Comparison of ENCODE assay signal across 9 mouse cellular contexts in the genomic region with DNA sequence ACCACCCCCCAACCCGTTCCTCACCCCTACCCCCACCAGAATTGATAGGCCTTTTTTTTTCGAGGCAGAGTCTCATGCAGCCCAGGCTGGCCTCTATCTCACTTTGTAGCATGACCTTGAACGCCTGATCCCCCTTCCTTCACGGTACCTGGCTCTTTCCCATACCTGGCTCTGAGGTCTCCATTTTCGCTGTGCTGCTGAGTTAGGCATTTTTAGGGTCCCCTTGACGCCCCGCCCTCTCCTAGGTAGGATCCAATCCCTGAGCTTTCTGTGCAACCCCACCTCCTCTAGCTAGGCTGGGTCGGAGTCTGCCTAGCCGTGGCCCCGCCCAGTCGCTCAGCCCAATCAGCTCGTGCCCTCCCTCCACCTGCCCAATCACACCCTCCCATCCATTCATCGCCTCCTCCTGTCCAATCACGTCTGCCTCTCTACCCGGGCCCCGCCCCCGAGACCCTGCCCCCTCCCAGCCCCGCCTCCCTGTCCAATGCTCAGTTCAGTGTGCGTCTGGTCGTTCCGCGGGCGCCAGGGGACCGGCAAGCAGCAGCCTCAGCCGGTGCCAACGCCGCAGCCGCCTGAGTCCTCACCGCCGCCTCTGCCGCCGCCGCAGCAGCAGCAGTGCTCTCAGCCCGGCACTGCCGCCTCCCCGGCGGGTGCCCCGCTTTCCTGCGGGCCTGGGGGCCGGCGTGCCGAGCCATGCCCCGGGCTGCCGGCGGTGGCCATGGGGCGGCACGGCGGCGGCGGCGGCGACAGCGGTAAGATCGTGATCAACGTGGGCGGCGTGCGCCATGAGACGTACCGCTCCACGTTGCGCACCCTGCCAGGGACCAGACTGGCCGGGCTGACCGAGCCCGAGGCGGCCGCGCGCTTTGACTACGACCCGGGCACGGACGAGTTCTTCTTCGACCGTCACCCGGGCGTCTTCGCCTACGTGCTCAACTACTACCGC. TPM values are rescaled to one million over a fixed set of nuclear protein-coding genes. Genes with fewer than 3 reads are reported as not detected.
A peak's percentile ranks its signal among the peaks of the same experiment; 100 is the strongest.
DNase-seq lines count a peak whose midpoint lies in the region; ATAC-seq lines count a peak whose summit lies in the region.
"Had no signal": no experiment of that assay in that cellular context is flagged by ENCODE, and none has a peak within 500 bp of the region (broad histone marks: within the 10 kb centered on the region; RNA-seq: fewer than 3 reads in every experiment).

Kcnc3 (plus strand) TSS at position 263 of the 946 bp plus-strand sequence.

- H3K4me3 ChIP-seq in forebrain, embryonic 12.5 days (replicated peaks), result peak within 1 kb of the TSS; percentile 67
- H3K4me3 ChIP-seq in heart, embryonic 16.5 days (ENCODE audit: low read length), result peak within 1 kb of the TSS; percentile 57
- peak within 1 kb of the TSS; percentile 57 for H3K4me3 ChIP-seq in liver, embryonic 12.5 days

- peaks cover 72% of the 10 kb centered on the region for H3K4me1 ChIP-seq in forebrain, embryonic 12.5 days
- peaks cover 12% of the 10 kb centered on the region for H3K4me1 ChIP-seq in heart, embryonic 16.5 days (ENCODE audit: control insufficient read depth, insufficient read depth, low read length)
- H3K4me1 ChIP-seq in liver, embryonic 12.5 days, result peaks cover 29% of the 10 kb centered on the region

- H3K9me3 ChIP-seq in forebrain, embryonic 12.5 days, result no peaks in the 10 kb centered on the region
- no peaks in the 10 kb centered on the region for H3K9me3 ChIP-seq in heart, embryonic 16.5 days (replicated peaks; ENCODE audit: control insufficient read depth, low read length)
- no peaks in the 10 kb centered on the region for H3K9me3 ChIP-seq in liver, embryonic 12.5 days (replicated peaks)

- H3K9ac ChIP-seq in forebrain, embryonic 12.5 days, result peak within 1 kb of the TSS; percentile 72
- peak within 1 kb of the TSS; percentile 55 for H3K9ac ChIP-seq in heart, embryonic 16.5 days (ENCODE audit: low read length)
- H3K9ac ChIP-seq in liver, embryonic 12.5 days, result peak within 1 kb of the TSS; percentile 44

- ATAC-seq in cerebellum, adult (ENCODE audit: insufficient number of reproducible peaks, low FRiP score, low TSS enrichment), result peak; percentile 54
- peak; percentile 92 for ATAC-seq in forebrain, embryonic 12.5 days (ENCODE audit: low FRiP score)
- ATAC-seq in heart, embryonic 16.5 days (replicated peaks; ENCODE audit: extremely low read depth, insufficient read depth, low FRiP score), result peak; percentile 89
- ATAC-seq in liver, embryonic 12.5 days, result peak; percentile 86

- H3K36me3 ChIP-seq in forebrain, embryonic 12.5 days (replicated peaks), result no peaks in the 10 kb centered on the region
- no peaks in the 10 kb centered on the region for H3K36me3 ChIP-seq in heart, embryonic 16.5 days (ENCODE audit: control insufficient read depth, insufficient read depth)
- no peaks in the 10 kb centered on the region for H3K36me3 ChIP-seq in liver, embryonic 12.5 days
- H3K36me3 ChIP-seq: G1E had no signal

- WGBS in forebrain, embryonic 12.5 days, result under 1% methylated on average over 80 of the region's 80 CpGs
- under 1% methylated on average over 66 of the region's 80 CpGs for WGBS in heart, embryonic 16.5 days
- WGBS in liver, embryonic 12.5 days (ENCODE audit: insufficient replicate concordance), result 1% methylated on average over 80 of the region's 80 CpGs

- H3K27ac ChIP-seq in forebrain, embryonic 12.5 days, result peak within 1 kb of the TSS; percentile 65; the same call in 1 of the 2 replicates
- no peak within 1 kb of the TSS for H3K27ac ChIP-seq in heart, embryonic 16.5 days (ENCODE audit: low read length)
- no peak within 1 kb of the TSS for H3K27ac ChIP-seq in liver, embryonic 12.5 days

- H3K27me3 ChIP-seq in forebrain, embryonic 12.5 days, result peaks cover 64% of the 10 kb centered on the region
- peaks cover 86% of the 10 kb centered on the region for H3K27me3 ChIP-seq in heart, embryonic 16.5 days (ENCODE audit: control insufficient read depth, insufficient read depth, low read length)
- H3K27me3 ChIP-seq in liver, embryonic 12.5 days (replicated peaks), result peaks cover 98% of the 10 kb centered on the region

- DNase-seq in CD4-positive, CD25-positive, alpha-beta regulatory T cell, adult 2 months (ENCODE audit: low read depth, low spot score), result peak; percentile 79
- DNase-seq in kidney, postnatal 25 days, result peak; percentile 96 to 99
- peak; percentile 44 for DNase-seq in naive thymus-derived CD4-positive, alpha-beta T cell, adult 2 months (ENCODE audit: low read depth)
- DNase-seq in spleen, postnatal 4 days (ENCODE audit: low spot score in 2 of 2), result peak; percentile 84 to 90

- peak within 1 kb of the TSS; percentile 99 for H3K4me2 ChIP-seq in forebrain, embryonic 12.5 days
- peak within 1 kb of the TSS; percentile 94 for H3K4me2 ChIP-seq in heart, embryonic 16.5 days (ENCODE audit: low read depth, low read length)
- H3K4me2 ChIP-seq in liver, embryonic 12.5 days, result peak within 1 kb of the TSS; percentile 88

RNA-seq across cellular contexts. Expression of gene Kcnc3, which starts in this region (rescaled TPM):
- polyA plus RNA-seq in forebrain, embryonic 12.5 days (2016; fragmentation: Nextera tagmentation; extraction: Ambion mirVana), result 1.7 and 1.9 TPM in 2 replicates
- 0.08 and 0.32 TPM in 2 replicates for polyA plus RNA-seq in heart, embryonic 16.5 days (2015; fragmentation: Nextera tagmentation; extraction: Ambion mirVana)
- 0.13 and 0.24 TPM in 2 replicates for polyA plus RNA-seq in liver, embryonic 12.5 days (2016; fragmentation: Nextera tagmentation; extraction: Ambion mirVana)
- polyA plus RNA-seq: G1E had no signal

Comparison
In these comparisons a context has a peak if more than half of its experiments do, and no peak if none do; other contexts are left out.
1. Peak in ATAC-seq, H3K4me3 ChIP-seq, H3K9ac ChIP-seq and H3K4me2 ChIP-seq in heart, embryonic 16.5 days; RNA of the gene not detected or under 1 TPM.
2. Peak in ATAC-seq, H3K4me3 ChIP-seq, H3K9ac ChIP-seq and H3K4me2 ChIP-seq in liver, embryonic 12.5 days; RNA of the gene not detected or under 1 TPM.
3. DNase-seq: peak in every context shown above with its lines; median percentile 98 in kidney, postnatal 25 days; 87 in spleen, postnatal 4 days; 79 in CD4-positive, CD25-positive, alpha-beta regulatory T cell, adult 2 months; 44 in naive thymus-derived CD4-positive, alpha-beta T cell, adult 2 months.